Mouse (Mus musculus) ovary, postnatal 14 days (tissue): ENCODE results near the gene Pacsin2.
"Not testable (repeated sequence)": the region's sequence is repeated elsewhere in the genome, so short reads cannot be mapped to it uniquely, and the experiment has no call there.

ENCODE experiments used
- DNase-seq: peaks from one replicate; pipeline ENCODE4 v3.0.0; 2022; ENCODE audit warnings: low spot score

Pacsin2 gene

DNA sequence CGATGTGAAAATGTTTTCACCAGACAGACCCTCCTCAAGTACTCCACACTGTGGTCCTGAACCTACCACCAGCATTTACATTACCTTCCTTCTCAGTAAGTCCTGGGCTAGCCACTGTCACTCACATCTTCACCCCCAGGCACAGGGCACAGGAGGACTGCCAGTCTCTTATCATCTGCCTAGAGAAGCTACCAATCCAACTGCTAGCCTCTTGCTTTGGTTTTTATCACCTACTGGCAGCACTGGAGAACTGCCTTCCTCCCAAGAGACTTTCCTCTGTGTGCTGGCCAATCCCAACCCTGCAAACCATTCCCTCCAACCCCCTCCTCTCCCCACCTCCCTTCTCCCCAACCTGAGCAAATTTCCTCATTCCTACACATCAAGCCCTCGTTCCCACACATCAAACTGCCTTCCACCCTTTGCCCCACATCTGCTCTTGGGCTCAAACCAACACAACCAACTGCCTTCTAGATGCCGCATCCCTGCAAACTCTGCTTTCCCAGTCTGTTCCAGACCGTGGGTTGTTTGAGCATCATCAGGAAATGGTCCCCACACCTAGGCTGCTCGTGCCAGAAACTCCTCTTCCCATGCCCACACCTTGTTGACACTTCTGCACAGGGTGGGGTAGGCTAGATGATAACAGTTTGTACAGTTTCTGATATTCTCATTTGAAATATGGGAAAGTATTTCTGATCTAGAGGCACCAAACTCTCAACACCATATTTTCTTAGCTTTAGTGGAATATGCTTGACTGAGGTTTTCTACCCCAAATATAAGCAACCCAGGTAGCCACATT lies 40.6 kb downstream of the Pacsin2 start:
- no peak for DNase-seq

DNA sequence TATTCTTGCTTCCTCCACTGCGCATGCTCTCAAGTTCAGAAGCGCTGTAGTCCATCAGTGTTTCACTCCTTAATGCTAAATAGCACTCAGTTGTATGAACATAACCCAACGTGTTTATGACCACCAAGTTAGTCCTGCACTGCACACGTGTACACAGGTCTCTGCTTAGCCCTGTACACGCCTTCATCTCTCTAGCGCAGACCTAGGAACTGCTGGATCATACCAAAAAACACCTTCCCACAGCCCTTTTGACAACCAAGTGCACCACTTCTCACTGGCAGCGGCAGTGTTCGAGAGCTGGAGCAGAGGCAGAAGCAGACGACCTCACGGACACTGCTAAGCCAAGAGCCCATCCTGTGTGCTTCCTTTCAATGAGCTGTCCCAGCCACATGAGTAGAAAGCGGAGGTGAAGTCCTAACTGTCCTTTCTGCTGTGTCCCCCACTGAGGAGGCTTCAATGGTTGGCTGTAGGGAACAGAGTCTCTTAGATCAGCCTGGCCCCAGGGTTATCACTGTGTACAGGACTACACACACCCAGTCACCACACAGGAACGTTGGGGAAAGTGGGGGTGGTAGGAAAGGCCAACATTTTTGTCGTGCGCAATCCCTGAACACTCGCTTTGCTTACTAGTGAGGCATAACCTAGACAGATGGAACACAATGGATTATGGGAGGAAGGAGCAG lies 42.0 kb downstream of the Pacsin2 start:
- no peak for DNase-seq

DNA sequence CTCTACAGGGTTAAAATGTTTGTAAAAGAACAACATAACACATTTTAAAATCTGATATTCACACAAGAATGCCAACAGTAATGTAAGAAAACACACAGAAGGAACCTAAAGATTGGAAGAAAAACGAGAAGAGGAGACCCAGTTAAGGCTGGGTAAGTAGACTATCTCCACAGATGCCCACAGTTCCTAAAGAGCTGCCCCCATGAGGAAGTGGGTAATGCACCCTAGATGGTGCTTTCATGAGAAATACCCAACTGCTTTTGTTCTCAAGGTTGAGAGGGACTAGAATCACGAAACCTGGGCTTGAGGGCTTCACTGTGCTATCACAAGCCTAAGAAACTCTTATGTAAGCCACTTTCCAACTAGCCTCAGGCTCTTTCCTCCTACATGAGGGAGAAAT lies 44.8 kb downstream of the Pacsin2 start:
- no peak for DNase-seq

DNA sequence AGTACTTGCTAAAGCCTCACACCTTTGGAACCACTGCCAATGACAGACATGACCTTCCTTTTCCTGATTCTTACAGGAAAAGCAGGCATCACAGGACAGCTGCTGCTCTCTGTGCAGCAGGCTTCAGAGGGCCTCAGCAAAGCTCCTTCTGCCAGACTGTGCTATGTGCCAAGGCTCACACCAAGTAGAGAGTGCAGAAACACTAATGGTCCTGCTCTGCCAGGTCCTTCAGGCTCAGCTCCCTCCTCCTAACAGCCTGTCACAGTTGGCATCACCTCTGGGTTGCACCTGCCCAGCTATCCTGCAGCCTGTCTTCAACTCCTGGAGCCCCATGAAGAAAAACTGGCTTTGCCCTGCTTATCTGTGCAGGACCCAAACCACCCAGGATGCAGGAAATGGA lies 45.7 kb downstream of the Pacsin2 start:
- no peak for DNase-seq

DNA sequence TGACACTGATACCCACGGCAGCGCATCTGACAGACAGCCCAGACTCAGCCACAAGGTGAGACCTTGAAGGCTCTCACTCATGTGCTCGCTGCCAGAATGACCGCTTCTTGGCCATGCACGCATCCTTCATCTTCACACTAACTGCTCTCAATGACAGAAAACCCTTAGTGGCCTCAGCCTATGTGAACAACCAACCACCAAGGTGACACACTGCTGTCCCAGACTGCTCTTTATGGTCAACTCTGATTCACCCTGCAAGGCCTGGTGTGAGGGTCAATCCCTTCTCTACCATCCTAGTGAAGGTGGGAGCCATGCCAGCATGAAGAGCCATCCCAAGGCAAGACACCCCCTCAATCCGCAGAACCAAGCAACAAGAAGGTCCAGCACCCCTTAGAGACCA lies 46.5 kb downstream of the Pacsin2 start:
- no peak for DNase-seq

DNA sequence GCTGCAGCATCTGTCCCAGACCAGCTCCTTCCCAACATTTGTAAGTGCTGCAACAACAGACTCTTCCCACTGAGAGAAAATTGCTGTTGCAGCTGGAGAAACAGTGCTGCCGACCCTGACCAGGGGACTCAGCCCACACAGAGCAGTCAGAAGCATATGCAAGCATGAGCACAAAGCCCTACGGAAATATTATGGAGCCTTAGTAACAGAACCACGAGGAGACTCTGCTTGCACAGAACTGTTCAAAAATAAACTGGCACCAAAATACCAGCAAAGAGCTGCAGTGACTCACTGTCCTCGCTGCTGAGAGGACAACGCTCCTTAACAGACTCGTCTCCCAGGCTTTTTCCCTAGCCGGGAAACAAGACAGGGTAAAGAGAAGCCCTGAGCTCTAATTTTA lies 47.0 kb downstream of the Pacsin2 start:
- DNase-seq: no peak

DNA sequence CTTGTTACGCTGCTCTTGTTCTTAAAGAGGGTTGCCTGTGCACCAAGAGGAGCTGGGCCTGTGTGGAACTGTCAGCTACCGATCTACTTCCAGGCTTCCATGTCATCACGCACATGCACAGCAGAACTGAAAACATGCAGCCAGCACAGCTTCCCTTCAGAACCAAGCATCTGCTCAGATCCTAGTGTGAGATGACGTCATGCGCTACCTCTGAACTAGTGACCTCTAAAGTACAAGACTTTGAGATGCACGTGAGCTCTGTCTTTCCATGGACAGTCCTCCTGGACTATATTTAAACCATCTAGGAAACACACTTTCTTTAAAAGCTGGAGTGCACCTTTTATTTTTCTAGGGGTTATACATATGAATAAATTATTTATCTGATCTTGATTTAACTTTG lies 49.0 kb downstream of the Pacsin2 start:
- no peak for DNase-seq

DNA sequence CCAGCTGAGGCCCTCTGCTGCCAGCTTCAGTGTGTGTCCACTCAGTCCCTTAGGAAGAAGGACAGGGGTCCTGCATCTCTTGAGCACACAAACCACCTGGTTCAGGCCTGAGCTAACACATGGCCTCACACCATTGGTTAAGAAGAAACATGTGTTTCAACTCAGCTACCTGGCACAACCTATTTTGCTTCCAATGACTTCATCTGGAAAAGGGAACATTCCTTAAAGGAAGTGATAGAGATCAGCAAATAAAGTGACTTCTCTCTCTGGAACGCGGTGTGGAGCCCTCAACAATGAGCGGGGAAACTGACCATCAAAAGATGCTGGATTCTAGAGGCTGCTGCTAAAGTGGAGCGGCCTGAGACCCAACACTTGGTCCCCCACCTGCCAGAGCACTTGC lies 52.8 kb downstream of the Pacsin2 start:
- no peak for DNase-seq

DNA sequence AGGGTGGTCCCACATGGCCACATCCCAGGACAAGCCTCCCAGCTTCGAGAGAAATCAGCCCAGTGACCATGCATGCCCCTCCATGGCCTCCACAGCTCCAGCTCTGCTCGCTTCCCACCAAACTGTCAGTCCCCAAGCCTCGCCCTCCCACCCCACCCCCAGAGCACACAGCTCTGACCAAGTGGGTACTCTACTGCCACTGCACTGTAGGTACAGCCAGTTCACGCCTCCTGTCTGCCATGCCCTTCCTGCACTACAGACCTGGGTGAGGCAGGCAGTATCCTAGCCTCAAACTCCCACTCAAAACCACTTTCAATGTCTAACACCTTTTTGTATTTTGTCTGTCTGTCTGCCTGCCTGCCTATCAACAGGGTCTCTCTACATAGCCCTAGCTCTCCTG lies 53.7 kb downstream of the Pacsin2 start:
- no peak for DNase-seq

DNA sequence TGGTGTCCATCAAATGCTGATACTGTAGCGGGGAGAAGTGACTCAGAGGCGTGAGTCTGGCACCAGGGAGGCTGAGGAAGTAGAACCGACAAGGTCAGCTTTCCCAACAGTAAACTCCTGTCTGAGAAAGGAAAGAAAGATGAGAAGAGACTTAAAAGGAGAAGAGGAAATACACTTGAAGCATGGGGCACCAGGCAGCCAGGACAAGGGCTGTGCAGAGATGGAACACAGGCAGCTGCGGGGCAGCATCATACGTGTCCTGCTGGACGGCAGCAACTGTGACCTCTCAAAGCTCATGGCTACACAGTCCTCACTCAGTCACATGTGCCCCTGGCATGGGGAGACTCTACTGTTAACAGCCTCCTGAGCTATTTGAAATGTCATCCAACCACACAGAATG lies 54.1 kb downstream of the Pacsin2 start:
- no peak for DNase-seq

DNA sequence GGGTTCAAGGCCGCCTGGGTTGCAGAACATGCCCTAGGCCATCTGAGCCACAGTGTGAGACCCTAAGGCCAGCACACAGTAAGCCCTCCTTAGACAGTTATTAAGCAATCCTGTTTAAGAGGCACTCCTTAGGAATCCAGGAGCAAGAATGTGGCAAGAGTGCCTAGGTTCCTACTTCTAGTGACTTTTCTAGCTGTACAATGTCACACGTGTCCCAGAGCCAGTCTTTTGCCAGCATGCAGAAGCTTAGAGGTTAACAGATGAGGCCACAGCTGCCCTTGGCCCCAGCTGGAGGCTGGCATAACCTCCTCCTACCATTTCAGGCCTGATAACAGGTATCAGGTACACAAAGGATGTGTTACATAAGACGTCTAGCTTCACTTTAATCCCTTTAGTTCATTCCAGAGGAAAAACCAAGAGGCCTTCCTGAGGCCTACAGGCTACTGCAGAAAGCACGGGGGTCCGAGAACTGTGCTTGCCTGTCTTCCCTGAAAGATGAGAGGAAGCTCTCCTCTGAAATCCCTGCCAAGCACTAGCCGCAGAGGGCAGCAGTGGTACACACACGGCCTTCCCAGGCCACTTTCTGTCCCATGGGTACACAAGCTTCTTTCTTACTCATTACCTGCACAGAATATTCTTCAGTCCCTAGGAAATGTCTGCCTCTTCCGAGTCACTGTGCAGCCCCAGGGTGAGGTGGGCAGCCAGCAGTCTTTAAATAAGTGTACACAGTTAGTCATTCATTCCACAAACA lies 55.5 kb downstream of the Pacsin2 start:
- DNase-seq: no peak

DNA sequence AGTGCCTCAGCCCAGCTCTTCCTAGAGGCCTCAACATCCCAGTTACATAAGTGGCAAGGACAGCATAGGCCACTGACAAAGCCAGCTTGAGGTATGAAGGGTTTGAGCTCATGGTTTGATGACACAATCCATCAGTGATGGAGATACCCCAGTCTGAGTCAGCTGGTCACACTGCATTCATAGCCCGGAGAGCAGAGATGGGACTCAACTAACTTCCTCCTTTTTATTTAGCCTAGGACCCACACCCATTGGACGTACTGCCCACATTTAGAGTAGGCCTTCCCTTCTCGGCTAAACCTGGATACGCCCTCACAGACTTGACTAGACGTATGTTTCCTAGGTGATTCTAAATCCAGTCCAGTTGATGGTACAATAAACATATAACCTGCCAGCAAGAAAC lies 56.2 kb downstream of the Pacsin2 start:
- DNase-seq: no peak

DNA sequence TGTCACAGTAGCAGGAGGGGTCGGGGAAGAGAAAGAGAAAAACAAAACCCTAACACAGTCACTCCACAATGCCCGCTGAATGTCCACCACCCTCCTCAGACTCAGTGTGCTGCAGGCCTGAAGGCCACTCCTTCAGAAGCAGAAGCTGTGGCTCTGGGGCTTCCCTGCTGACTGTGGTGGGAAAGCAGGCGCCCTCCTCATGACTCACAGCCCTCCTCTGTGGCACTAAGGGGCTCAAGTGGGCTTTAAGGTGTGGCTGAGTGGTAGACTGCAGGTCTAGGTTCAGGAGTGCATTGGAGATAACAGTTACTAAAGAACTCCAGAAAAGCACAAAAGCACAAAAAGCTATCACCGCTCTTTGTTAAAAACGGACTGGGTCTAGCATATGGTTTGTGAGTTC lies 56.9 kb downstream of the Pacsin2 start:
- DNase-seq: no peak

DNA sequence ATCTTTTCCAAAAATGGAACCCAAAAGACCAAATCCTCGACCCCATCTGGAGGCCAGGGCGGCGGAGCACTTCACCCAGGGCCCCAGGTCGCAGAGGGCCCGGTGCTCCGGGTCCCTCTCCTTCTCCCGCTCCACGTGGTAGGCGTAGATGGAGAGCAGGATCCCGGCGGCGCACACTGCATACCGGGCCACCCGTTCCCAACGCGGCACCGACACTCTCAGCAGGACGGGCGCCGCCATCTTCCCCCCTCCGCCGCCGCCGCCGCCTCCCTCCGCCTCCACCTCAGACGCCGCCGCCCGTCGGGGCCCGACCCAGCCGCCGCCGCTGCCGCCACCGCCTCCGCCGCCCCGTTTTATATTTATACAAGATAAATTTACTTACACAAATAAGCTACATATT lies 58.5 kb downstream of the Pacsin2 start:
- not testable (repeated sequence) for DNase-seq

DNA sequence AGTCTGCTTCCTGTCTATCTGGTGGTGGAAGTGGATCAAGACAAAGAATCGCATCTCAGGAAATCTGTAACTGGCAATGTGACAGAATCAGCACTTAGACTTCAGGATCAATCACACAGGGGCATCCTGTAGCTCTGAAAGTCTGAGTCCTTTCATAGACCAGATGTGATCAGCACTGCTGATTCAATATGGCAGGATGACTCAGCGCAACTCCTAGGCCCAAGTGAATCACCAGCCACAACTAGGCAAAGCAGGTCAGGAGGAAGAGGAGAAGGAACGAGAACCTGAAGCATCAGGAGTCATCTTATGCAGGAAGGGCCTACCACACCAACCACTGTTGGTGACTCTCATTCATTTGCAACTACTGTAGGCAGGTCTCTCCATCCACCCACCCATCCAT lies 60.4 kb downstream of the Pacsin2 start:
- DNase-seq: no peak

DNA sequence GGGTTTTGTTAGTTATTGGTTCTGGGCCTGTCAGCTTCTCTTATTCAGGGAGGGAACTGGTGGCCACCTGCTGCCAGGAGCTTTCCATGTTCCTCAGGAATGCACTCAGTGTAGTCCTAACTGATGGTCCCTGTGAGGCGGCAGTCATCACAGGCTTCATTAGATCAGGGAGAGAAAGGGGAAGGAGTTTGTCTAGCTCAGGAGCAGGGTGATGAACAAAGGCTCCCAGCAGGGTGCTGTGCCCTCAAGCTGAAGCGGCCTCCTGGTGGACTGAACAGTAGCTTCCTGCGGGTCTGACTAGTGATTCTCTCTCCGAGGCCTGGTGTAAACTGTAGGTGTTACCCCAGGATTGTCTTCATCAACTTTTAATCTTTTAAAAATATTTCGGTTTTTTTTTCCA lies 61.4 kb downstream of the Pacsin2 start:
- no peak for DNase-seq

DNA sequence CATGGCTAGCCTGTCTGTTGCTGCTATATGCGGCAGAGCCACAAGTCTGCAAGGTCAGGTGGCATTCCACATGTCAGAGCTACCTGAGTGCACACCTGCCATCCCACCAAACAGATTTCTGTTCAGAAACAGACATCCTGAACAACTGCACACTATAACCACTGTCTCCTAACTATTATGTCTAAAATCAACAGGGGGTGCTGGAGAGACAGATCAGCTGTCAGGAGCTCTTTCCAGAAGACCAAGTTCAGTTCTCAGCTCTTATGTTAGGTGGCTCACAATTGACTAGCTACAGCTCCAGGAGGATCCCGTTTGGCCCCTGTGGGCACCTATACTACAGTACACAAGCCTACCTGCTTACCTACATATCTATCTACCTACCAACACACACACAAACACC lies 71.7 kb downstream of the Pacsin2 start:
- DNase-seq: no peak

DNA sequence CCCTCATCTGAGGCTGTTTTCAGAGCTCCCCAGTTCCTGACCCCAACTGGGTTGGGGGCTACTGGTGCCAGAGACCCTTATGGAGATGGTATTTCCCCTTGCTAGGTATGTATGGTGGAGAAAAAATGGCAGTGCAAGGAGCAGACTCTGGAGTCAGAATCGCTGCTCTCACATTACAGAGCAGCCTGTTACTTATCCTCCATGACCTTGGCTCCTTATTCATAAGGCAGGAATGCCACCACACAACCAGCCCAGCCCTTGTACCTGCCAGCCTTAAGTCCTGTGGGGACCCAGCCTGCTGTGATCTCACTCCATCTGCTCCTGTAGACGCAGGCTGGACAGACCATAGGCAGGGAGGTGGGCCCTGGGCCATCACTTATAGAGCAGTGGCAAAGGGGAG lies 76.5 kb downstream of the Pacsin2 start:
- DNase-seq: no peak

DNA sequence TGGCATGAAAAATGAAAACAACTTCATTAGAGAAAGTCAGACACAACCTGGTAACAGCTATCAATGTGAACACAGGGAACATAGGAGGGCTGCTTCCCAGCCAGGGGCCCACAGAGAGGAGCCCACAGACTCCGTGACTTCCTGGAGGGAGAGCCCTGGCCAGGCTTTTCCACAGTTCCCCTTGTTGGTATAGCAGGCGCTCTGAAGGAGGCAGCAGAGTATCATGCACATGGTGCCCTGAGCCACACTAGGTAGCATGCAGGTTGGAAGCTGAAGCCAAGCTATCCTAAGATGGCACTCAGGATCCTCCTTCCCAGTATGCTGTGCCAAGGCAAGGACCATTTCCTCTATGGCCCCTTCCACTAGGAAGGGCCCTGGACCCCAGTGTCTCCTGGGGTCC lies 80.8 kb downstream of the Pacsin2 start:
- no peak for DNase-seq

DNA sequence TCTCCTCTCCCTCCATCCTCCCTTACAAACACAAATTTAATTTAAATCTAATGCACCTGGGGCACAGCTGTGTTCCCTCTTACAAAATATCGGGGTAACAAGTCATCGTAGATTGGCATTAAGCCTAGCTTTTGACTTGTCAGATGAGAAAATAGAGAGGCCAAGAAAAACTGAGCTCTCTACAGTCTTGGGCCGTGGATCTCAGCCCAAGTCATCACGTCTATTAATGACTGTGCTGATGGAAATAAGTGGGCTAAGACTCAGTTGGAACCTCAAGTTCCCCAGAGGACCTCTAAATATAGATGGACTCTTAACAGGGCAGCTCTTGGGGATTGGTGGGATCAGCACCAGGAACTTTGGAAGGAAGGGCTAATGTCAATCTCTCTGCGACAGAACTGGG lies 81.3 kb downstream of the Pacsin2 start:
- DNase-seq: no peak

DNA sequence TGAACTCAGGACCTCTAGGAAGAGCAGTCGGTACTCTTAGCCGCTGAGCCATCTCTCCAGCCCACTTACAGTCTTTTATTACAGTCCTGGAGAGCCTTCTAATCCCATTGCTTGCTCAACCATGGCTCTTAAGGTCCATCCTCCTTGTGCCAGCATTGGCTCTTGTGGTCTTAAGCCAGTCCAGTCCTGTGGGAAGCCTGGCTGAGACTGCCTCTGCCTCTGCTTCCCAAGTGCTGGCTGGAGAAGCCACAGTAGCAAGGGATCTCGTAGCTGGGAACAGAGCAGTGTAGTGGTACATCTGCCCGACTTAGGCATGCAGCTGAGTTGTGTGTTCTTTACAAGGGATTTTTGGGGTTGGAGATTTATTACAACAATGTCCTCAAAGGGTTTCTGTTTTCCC lies 81.9 kb downstream of the Pacsin2 start:
- DNase-seq: no peak

DNA sequence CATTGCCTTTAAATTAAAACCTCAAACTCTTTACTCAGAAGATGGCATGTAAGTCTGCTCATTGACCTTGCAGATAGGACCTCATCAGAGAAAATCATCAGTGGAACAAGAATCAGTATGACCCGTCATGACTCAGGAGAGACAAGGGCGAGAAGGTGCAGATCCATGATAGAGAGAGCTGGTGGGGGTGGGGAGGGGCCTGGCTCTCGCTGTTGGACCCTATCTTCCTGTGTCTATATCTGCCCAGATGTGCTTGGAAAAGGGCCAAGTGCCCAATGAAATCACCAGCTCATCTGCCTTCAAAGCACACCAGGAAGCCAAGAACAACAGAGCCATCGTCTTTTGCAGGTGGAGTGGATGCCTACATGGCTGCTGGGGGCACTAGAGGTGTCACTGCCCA lies 87.3 kb downstream of the Pacsin2 start:
- no peak for DNase-seq

DNA sequence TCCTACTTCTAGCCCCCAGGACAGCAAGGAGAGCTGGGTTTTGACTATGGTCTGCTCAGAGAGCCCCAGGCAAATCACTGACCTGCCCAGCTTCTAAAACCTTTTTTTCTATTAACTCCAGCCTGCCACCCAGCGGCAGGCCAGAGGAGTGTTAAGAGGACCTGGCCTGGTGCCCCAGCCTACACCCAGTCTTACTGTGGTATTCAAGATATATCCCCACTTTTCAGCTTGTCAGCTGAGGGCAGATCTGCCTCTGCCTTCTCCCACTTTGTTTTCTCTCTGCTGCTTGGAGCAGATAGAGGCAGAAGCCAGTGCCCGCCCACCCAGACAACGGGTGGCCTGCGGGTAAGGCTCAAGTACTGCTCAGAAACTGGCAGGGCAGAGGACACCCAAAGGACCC lies 89.3 kb downstream of the Pacsin2 start:
- peak; percentile 63 for DNase-seq
